Mouse (Mus musculus) heart, postnatal 36 days (tissue): ENCODE results near the gene Pigz. TPM values are rescaled to one million over a fixed set of nuclear protein-coding genes. Genes with fewer than 3 reads are reported as not detected.

Source experiments
- DNase-seq, 2 experiments: peaks; one replicate each; pipeline ENCODE4 v3.0.0; 2021 to 2022
- intact Hi-C: fragments of 180-260 bp; cut with DNase I; formaldehyde crosslinking; loops from one replicate; pipeline ENCODE4 v1.15.1; 2025
- total RNA-seq, 2 experiments: library from RNA; stranded (reverse); gene quantifications; 2 replicates each; pipeline ENCODE4 v1.2.3; 2021

The Pigz gene
- 1 to 10 TPM in 1 of 2 experiments, under 1 TPM in 1; 0.81 to 2.0 TPM for total RNA-seq

DNA sequence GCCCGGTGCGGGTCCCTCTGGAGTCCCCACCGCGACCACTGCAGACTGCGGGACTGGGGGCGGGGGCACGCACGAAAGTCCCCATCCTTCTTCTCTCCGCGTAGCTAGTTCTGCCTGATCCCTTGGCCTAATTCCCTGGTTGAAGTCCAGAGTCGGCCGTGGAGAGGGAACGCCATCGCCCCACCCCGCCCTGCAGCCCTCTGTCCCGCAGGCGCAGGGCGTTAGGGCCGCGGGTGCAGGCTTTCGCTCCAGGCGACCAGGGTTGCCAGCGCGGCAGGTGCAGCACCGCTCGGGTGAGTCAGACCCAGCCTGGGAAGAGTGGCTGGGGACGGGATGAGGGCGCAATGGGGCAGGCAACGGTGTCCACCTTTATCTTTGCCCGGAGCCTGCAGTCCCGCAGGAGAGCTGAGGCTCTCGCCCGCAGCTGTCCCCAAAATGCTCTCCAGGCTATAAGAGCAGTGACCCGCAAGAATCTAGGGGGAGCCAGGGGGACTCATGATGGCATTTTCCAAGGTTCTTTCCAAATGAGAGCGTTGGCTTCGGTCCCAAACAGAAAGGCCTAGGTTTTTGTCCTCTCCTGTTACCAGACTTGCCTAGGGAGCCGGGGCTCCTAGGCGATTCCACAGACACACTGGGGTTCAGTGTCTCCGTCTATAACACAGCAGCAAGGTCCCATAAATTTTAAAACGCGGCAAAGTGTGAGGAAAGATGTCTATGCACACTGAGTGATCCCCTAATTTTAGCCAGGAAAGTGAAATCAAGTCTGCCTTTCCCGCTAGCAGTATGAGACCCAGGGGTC lies at the start of gene Pigz:
Pigz (plus strand) TSS at position 101 of the 799 bp plus-strand sequence.
- intact Hi-C loops: no loop called here
- DNase-seq: peak; percentile 63 to 71

DNA sequence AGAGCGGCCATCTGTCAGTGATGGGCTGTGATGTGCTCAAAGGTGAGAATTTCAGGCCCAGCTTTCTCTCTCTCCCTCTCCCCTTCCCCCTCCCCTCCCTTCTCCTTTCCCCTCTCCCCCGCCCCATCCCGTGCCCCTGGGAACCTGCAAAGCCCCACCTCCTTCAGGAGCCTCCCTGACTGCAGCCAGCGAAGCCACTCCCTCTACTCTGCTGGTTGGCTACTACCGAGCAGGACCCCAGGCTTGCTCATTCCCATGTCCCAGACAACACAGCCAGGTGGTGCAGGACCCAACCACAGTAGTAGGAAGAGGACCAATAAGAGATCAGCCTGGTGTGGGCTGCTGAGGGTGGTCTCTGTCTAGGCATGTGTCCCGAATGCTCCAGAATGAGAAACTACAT lies 49.7 kb upstream of the Pigz start:
- intact Hi-C loops: no loop called here
- DNase-seq: no peak

DNA sequence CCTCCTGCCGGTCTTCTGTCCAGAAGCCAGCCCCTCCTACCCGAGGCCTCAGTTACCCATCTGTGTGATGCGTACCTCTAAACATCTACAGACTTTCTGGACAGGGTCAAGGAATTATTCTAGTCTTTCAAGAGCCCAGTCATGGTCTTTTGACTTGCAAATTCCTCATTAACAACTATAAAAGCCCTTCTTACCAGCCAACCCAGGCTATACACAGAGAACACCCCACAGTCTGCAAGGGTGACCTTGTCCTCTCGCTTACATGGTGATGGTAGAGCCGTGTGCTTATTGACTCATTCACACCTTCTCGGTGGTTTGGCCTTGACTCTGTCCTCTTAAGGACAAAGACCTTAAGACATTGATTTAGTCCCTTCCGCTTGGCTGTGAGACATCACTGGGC lies 42.7 kb upstream of the Pigz start:
- no peak for DNase-seq
- intact Hi-C loops: no loop called here

DNA sequence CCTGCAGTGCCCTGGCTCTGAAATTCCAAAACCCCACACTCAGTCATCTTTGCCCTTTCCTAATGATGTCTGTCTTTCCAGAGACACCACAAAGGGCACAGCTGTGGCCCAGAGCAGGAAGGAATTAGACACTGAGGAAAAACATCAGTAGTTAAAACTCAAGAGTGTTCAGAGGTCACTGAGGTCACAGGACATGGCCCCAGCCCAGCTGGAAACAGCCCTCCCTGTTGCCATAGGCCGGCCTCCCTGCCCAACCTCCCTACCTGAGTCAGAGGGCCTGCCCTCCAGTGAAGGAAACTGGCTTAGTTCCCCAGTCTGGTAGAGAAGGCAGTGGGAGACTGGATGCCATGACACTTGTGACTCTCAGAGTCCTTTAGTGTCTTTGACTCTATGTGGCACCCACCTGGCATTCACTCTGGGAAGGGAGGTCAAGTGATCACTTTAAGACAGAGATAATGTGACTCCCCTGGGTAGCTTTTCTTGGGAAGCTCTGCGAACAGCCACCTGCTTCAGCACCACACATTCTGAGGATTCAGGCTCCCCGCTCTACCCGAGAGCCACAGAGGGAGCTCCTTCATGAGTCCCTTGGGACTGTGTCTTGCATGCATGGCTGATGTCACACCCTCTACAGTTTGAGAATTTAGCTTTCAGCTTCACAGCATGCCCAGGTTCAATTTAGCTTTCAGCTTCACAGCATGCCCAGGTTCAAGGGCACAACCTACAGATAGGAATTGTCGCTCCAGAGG lies 40.1 kb upstream of the Pigz start:
- no peak for DNase-seq
- intact Hi-C loops: no loop called here

DNA sequence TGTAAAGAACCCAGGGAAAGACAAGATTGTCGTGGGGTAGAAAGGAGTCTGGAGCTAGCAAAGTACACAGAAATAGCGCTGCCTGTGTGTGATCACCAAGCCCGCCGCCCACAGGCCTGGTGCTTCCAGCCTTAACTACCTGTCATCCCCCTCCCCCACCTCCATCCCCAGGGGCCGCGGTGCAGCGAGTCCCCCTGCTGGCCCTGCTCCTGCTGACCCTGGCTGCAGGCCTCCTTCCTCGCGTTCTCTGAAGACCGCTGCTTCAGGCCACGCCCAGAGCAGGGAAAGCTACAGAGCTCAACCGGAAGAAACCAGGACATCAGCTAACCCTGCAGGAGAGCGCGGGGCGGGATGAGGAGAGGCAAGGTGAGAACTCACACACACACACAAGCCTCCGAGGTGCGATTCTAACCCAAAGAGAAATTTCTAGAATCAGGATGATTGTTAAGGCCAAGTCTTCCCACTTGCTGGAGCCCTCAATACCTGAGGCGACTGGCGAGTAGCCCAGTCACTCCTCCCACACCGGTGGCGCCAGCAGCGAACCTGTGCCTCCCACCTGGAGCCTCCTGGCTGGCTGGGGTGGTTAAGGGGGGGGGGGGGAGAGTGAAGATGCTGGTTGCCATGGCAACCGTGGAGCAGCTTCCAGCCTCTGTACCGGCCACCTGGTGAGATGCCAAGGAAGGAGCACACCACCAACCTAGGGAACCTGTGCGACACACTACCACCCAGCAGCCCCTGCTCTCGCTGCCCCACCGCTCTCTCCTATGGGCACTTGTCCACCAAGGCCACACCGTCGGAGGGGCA lies 36.5 kb upstream of the Pigz start:
- no peak for DNase-seq
- intact Hi-C loops: no loop called here

DNA sequence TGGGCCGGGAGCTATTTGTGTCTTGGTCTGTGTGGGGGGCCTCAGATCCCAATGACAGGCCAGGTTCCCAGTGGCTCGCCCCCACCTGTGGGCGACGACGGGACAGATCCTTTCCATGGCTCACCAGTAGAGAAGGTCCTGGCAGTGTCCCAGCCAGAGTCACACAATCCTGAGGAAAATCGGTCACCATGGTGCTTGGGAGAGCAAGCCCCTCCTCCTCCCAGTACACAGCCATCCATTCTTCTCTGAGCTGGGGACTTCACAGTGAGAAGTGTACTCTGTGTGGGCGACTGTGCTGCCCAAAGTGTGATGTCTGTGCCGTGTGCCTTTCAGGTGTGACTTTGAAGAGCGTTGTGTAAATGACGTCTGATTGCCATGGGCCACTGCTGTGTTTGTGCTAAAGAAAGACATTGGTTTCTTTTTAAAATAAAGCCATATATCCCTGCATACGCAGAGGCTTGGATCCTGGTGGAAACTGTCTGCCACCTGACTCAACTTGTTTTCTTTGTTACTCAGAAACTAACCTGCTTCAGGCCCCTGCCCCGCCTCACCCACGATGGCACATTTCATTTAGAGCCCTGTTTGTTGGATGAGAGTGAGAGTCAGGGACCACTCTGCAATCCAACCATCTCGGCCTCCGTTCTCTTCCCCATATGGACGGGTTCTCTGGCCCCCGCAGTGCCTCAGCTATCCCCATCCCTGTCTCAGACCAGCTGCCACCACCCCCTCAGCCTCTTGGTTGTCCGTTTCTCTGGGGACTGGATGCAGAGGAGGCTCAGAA lies 34.9 kb upstream of the Pigz start:
- intact Hi-C loops: no loop called here

DNA sequence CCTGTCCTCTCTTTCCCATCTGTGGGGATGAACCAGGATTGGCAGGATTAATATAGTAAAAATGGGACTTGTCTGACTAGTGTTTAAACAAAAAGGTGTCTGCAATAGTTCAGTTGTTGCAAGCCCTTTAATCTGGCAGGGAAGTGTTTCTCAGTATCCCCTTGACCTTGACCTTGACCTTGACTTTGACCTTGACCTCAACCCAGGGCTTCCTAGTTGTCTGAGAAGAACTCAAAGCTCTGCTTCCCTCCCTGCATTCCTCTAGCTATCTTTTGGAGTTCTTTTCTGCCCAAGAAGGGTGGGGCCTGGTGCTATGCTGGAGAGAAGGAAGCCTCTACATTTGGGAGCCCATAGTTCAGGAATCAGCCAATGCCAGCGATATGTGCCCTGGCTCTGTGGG lies 31.8 kb upstream of the Pigz start:
- DNase-seq: no peak
- intact Hi-C loops: no loop called here

More for the DNA sequence above, 34.9 kb upstream of the Pigz start:
- no peak for DNase-seq

DNA sequence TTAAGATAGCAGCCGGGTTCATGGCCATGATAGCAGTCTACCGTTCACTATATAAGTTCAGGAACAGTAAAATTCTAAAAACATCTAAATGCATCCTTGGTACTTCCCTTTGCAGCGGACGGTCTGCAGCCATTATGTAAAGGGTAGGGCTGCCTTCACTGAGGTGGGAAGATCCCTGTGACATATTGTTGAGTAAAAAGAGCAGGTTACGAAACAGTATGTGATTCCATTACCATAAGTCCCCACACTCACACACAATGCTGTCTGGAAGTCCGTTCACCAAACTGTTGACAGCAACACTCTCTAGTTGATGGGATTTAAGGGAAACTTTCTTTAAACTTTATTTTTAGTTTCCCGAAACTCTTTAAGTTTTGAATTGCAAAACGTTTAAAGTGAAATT lies 30.4 kb upstream of the Pigz start:
- DNase-seq: no peak
- intact Hi-C loops: no loop called here

DNA sequence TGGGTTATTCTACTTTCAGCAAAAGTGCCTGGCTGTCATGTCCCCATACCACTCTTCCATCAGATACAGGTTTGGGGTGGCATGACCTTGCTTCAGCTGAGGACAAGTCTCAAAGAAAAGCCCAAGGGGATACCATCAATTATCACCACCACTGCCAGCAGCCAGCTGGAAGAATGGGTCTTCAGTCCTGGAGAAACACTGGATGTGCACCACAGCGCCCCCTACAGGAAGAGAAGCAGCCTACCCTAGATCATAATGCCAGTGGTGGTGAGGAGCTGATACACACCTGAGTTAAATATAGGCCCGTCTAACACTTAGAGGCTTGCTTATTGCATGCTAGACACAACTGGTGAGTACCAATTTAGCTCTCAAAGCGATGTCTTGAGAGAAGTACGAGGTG lies 28.3 kb upstream of the Pigz start:
- intact Hi-C loops: no loop called here
- DNase-seq: no peak

DNA sequence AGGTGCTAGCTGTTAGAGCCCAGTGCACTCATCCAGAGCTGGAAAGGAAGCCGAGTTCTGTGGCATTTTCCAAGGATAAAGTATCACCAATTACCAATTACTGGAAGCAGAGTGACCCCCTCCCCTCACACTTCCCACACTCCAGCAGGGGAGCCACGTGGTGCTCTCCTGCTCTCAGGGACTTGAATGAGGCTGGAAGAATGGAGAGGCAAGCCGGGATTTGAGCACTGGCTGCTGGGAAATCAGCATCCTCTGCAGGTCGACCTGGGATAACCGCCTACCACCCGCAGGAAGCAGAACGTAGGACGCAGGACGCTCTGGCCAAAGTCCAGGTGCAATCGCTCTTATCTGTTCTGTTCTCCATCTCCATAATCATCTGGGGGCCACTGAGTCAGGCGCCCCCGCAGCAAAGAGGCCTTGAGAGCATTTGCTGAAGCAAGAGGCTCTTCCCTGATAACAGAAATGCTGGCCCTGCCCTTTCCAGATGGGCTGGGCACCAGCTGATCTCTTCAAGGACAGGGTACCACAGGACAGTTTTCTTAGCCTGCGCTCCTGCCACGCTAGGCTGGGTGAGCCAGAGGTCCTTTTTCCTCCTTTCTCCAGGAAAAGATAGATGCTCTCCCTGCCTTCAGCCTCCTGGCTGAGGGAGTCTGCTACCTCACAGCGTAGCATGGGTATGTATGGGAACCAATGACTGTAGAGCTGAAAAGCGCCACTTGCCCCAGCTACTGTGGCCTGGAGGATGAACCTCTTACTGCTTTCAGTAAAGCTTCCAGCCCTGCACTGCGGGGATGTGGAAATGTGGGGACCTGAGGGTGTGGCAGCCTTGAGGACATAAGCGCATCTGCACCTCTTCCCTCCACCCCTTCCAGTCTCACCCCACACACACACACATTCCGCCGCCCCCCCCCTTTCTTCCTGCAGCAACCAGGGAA lies 27.5 kb upstream of the Pigz start:
- no peak for DNase-seq
- intact Hi-C loops: no loop called here

DNA sequence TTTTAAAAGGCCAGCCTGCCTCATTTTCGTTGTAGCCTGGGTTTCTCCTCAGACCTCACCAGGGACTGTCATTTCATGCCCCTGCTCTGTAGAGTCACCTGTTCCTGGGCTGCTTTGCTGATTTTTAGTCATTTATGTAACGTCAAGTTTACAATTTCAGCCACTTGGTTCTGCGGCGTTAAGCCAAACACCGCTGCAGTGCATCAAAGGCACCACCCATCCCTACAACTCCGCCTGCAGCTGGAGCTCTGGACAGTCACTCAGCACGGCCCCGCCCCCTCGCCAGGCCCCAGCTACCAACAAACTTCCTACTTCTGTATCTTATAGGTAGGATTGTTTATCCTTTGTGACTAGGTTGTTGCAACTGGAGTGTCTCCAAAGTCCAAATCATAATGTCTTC lies 26.8 kb upstream of the Pigz start:
- intact Hi-C loops: no loop called here
- peak; percentile 32 to 41 for DNase-seq

DNA sequence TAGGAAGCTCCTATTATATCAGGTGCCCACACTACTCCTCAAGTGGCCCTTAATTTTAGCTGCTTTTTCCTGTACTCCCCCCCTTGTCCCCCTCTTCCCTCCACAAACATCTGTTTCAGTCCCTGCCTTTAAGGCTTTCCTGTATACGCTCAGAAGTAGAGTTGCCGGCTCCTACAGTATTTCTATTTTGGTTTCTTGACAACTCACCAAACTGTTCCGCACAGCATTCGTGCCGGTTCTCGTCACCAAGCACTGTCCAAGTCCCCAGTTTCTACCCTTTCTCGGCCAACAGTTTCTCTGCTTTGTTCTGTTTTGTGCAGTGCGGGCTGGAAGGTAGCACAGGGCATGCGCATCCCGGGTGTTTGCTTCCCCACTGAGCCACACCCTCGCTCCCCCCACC lies 24.7 kb upstream of the Pigz start:
- no peak for DNase-seq
- intact Hi-C loops: no loop called here

DNA sequence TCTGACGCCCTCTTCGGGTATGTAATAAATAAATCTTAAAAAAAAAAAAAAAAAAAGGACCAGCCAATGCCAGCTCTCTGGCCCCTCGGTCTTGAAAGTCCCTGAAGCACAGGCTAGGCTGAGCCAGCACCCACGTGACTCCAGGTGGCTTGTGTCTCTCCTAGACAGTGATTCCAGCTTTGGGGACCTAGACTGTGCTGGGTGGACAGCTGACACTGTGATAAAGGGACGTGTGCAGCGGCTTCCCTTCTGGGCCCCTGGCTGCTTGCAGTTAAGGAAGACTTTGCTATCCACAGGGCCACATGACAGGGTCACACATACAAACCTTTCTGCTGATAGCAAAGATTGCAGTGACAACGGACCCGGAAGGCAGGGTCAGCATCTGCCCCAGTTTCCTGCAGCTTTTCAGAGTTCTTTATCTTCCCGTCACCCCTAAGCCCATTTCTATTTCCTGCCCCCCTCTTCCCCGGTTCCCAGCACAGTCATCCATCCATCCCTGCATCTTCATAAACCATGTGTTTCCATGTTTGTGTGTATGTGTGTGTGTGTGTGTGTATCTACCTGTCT lies 23.3 kb upstream of the Pigz start:
- intact Hi-C loops: no loop called here

DNA sequence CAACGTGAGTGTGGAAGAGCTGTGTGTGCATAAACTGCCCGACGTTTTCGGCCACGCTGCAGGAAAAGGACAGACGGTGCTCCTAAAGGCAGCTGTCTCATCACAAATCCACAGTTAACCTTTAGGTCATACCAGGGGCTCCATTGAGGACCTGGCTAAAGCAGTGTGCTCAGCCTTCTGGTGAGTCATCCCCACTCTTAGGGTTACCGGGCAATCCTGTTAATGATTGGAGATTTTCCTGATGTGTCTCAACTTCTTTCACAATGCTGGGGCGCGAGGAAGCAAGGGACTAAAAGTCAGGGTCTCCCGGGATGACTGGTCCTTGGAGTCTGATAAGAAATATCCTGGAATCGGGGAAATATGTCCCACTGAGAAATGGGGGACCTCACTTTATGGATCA lies 15.9 kb upstream of the Pigz start:
- intact Hi-C loops: loop anchor here (1.0 to 5.0 kb wide), 3 partner anchors 39 to 460 kb away; partner anchors contain the start of gene Meltf
- no peak for DNase-seq

More for the DNA sequence above, 23.3 kb upstream of the Pigz start:
- DNase-seq: no peak

DNA sequence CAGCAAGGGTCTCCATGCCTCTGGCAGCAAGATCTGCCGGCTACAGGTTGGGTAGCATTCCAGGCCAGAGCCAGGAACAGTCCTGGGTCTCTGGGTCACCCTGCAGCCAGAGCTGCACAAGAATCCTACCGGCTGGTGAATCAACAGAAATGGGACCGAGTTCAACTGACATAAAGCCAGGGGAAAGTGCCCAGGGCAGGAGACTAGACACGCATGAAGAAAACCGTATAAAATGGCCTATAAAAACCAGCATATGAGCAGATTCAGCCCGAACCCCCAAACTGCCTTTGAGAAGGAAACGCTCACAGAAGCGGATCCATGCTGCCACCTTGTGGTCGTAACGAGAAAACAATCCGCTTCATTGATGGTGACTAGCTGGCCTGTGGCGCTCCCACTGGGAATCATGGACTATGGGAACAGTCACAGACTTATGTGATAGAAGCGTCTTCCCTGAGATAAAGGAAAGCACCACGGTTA lies 15.4 kb upstream of the Pigz start:
- DNase-seq: peak; percentile 75 to 77
- intact Hi-C loops: loop anchor here (1.0 to 5.0 kb wide), 3 partner anchors 40 to 461 kb away; partner anchors contain the start of gene Meltf

DNA sequence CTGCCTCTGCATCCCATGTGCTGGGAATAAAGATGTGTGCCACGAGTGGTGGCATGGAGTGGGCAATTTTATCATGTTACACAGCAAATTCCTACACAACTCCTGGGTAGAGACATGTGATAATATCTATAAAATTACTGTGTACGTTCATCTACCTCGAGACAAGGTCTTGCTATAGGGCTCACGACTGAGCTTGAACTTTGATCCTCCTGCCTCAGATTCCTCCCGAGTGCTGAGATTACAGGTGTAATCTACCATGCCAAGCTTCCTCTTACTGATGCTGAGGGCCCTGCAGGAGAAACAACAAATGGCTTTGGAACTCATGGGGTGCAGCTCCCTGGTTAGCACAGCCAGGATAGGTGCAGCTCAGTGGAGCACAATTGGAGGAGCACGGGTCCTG lies 9.3 kb upstream of the Pigz start:
- DNase-seq: no peak

DNA sequence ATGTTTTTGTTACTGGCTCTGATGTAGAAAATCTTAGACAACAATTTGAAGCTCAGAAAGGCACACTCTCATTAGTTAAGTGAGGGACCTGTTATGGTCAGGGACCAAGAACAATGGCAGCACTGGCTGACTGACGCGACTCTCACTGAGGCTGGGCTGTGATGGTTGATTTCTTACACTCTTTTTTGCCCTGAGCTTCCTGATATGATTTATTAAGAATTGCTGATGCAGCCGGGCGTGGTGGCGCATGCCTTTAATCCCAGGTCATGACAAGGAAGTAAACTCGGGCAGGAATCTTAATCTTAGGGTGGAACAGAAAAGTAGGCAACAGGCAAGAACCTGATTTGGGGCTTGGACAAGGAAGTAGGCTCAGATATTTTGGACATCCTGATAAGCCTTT lies 7.6 kb upstream of the Pigz start:
- DNase-seq: no peak
- intact Hi-C loops: no loop called here

More for the DNA sequence above, 9.3 kb upstream of the Pigz start:
- intact Hi-C loops: no loop called here

DNA sequence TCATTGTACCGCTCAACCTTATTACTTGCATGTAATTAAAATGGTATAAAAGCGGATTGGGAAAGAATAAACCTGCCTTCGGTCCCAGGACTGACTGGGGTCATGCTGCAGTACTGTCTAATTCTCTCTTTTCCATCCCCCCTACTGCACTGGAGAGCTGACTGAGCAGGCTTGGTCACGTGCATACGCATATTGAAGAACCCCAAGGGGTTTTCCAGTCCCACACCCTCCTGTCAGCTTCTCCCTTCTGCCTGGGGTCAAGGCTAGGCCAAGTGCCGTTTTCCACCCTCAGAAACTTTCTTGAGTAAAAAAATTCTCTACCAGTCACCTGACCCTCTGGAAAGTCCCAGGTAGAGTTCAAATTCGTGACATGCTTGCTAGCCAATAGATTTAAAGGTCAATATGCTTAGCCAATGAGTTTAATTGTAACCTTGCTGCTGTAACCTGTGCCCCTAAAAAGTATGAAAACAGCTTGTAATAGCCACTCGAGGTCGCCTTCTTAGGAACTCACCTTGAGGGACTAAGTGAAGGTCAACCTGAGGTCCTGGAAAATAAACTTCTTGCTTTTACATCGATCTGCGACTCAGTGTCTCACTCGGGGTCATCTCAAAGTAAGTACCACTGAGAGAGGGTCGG lies 7.0 kb upstream of the Pigz start:
- intact Hi-C loops: no loop called here
- no peak for DNase-seq
